Mouse (Mus musculus): ENCODE results near the gene Ikbke.

GRCm38 (mm10) chr1:131212956-131213355 is 66.5 kb downstream of the Ikbke start:
- TF ChIP-seq POLR2A (IDR thresholded peaks at IDR 0.05; ENCODE audit: low read depth, low read length) = no peak
- TF ChIP-seq CTCF (IDR thresholded peaks at IDR 0.05; ENCODE audit: extremely low read depth, insufficient read depth, insufficient read length, insufficient replicate concordance) = no peak
